Mouse (Mus musculus): ENCODE measurements around the gene Gypa. TPM values are rescaled to one million over a fixed set of nuclear protein-coding genes. Genes with fewer than 3 reads are reported as not detected.

Gypa gene
- total RNA-seq, 2 experiments from 2014 or later: 0.42 to 0.54 TPM

DNA sequence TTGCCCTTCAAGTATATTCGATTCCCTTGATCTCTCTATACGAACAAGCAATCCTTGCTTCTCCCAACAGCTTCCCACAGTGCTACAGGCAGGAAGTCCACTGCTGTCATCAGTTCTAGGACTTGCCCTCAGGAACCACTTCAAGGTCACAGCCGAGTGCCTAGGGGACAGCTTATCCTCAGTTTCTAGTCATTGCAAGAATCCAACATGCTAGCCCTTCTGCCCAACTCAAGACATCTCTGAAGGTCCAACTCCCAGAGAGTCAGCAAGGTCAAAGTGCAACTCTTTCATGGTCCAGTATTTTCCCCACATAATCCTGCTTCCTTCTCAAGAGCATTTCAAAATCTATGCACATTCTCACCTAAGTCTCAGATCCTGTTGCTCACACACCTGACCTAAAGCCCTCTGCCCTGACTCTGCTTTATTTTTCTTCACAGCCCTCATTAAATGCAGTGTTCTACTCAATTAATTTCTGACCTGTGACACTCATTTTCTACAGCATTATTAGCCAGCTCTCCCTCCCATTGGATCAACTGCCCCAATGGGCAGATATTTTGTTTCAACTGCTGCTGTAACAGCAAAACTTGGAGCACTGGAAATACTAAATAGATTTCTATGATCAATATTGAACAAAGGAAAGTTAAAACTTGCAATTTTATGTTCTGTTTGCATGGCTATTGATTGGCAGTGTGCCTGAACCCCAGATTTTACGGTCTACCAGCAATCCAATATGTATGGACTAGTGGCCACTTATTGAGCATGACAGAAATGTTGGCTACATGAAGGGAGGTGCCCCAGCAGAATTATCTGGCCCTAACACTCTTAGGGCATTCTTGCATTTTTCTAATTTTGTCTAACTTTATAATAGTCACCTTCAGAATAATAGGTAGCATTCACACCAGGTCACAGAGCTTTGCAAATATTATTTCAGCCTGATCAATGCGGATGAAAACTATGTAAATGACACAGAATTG, 33.1 kb downstream of the Gypa start:
- intact Hi-C loops (cut with DNase I): no loop called here
- DNase-seq: no peak

DNA sequence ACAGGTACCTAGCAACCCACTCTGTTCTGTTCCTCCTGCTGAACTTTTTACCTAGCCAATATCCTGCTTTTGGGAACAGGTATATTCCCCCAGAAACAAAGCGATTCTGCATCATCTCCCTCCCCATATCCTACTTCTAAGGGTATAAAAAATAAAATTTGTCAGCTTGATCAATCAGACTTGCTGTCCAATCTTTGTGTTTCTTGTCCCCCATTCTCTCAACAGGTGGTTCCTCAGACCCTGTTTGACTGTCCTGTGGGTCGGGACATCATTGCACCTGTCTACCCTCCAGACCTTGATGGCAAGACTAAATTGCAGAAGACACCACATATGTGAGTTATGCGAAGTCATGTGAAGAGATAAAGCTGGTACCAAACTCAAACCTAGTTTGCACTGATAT, 48.3 kb downstream of the Gypa start:
- intact Hi-C loops (cut with DNase I): no loop called here
- DNase-seq: no peak

DNA sequence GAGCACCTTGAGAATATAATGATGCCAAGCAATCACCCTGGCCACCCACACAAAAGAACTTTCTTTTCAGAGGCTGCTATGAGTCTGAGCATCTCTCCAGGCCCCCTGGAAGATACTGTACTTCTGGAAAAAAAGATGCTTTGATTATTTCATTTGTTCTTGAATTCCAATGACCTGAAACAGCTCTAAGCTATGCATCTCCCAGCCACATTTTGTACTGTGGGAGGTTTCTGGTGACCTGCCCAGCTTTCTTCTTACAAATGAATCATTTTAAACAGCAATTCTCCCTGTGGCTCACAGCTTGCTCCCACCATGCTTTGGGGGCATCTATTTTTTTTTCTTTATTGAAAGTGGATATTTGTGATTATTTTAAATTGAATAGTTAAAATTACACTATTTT, 56.9 kb downstream of the Gypa start:
- intact Hi-C loops (cut with DNase I): no loop called here
- no peak for DNase-seq

DNA sequence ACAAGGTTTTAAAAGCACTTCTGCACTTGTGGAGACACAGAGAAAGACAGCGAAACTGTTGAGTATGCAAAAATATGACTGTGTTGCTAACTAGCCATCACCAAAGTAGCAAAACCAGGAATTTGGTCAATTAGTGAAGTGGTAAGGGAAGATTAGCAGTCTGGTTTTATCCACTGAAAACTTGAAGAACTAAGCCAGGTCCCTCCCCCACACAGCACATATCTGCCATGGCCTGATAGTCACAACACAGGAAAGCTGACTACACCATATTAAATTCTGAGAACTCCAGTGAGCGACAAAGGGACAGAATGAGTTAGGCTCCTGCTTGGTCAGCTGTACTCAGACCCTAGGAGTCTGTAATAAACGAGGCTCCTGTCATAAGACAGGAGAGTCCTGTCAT, 57.7 kb downstream of the Gypa start:
- intact Hi-C loops (cut with DNase I): no loop called here
- no peak for DNase-seq

DNA sequence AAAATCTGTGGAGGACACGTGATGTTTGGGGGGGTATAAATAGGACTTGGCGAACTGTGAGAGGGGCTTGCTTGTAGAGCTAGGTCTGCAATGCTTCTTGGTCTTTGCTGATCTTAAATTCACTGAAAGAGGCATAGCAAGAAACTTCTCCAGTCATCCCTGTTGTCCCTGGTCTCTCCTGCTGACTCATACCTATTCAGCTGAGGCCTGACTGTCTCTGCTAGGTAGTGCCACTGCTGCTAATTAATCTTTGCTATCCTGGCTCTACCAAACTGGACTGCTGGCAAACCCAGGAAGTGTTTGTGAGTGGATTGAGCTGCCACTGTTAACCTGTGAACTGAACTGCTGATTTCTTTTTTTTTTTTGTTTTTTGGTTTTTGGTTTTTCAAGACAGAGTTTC, 61.4 kb downstream of the Gypa start:
- no peak for DNase-seq
- intact Hi-C loops (cut with DNase I): no loop called here

Other genes starting within 250 kb of the Gypa start
- gene Frem3, start 117.3 kb downstream of the Gypa start, total RNA-seq (2021): under 1 TPM in 1 of 2 experiments, not detected in 1; 0.06 TPM
- 10 to 100 TPM; 35.3 to 44.0 TPM for gene Smarca5, start 245.7 kb downstream of the Gypa start, total RNA-seq (2021)

All from heart, postnatal 36 days (tissue).